Mouse (Mus musculus) lung, embryonic 15.5 days (tissue): ENCODE measurements around the gene Zg16. TPM values are rescaled to one million over a fixed set of nuclear protein-coding genes. Genes with fewer than 3 reads are reported as not detected.

ENCODE experiments used
- ATAC-seq: fragments of 200-750 bp; cut with Nextera tagmentation; 2 replicates; pipeline ENCODE4 v1.8.0; 2017; ENCODE audit warnings: moderate number of reproducible peaks, borderline replicate concordance; ENCODE audit not compliant: low FRiP score, low TSS enrichment; ENCODE audit errors: extremely low read depth
- H3K27ac ChIP-seq: fragments of 300-500 bp; sonication (generic); 2 replicates; pipeline ENCODE4 v1.5.1; 2015; ENCODE audit warnings: moderate library complexity, mild to moderate bottlenecking, inconsistent platforms
- H3K27me3 ChIP-seq: fragments of 300-500 bp; sonication (generic); 2 replicates; pipeline ENCODE4 v1.6.1; 2015; ENCODE audit warnings: inconsistent platforms
- H3K36me3 ChIP-seq: fragments of 300-500 bp; sonication (generic); 2 replicates; pipeline ENCODE4 v1.6.1; 2015; ENCODE audit warnings: inconsistent platforms
- H3K4me1 ChIP-seq: fragments of 300-500 bp; sonication (generic); 2 replicates; pipeline ENCODE4 v1.6.1; 2015; ENCODE audit warnings: inconsistent platforms
- H3K4me2 ChIP-seq: fragments of 300-500 bp; sonication (generic); 2 replicates; pipeline ENCODE4 v1.6.1; 2015; ENCODE audit warnings: inconsistent platforms, mild to moderate bottlenecking, moderate library complexity
- H3K4me3 ChIP-seq: fragments of 300-500 bp; sonication (generic); 2 replicates; pipeline ENCODE4 v1.5.1; 2015; ENCODE audit warnings: mild to moderate bottlenecking, inconsistent platforms
- H3K9ac ChIP-seq: fragments of 300-500 bp; sonication (generic); 2 replicates; pipeline ENCODE4 v1.6.1; 2015; ENCODE audit warnings: inconsistent platforms
- H3K9me3 ChIP-seq: fragments of 300-500 bp; sonication (generic); 2 replicates; pipeline ENCODE4 v1.6.1; 2016; ENCODE audit warnings: inconsistent platforms
- WGBS: fragments of 180-500 bp; shearing (Covaris S2); methylation state at CpG from one replicate; pipeline ENCODE4 v1.1.7; 2015; 5-methylcytosine and 5-hydroxymethylcytosine counted together
- microRNA-seq: library from miRNA; unstranded; fragments of <30 nt; microRNA quantifications from one replicate; pipeline ENCODE4, GENCODE M21; 2016
- polyA plus RNA-seq: library from polyadenylated mRNA; unstranded; fragments of >200 nt; fragmentation: Nextera tagmentation; extraction: Ambion mirVana; gene quantifications from 2 replicates; pipeline ENCODE4 v1.2.1, GENCODE M21; 2015

The Zg16 gene
- polyA plus RNA-seq, 1 experiment from 2014 or later = not detected

DNA sequence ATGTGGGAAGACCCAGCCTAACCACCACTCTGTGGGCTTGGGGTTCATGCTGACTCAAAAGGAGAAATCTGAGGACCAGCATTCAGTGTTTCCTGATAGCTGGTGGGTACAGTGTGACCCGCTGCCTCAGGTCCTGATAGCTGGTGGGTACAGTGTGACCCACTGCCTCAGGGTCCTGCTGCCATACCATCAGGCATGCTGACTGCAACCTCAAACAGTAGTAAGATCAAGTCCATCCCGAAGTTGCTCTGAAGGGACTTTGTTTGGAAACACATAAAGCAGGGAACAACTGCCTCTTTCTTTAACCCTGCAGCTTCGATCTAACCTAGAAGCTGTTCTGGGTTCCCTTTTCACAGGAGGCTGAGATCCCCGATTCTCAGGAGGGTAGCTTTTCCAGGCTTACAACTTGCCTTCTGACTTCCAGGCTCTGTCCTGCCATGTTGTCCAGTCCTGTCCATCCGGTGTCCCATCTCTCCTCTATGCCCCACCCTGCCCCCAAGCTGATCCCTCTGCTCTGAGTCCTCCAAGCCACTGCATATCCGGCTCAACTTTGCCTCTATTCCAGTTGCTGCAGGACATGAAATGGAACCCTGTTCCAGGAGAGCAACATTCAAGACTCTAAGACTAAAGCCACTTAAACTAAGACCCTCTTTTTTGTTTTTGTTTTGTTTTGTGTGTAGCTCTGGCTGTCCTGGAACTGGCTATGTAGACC lies 79.7 kb downstream of the Zg16 start:
- no peak for ATAC-seq
- H3K4me3 ChIP-seq = no peak overlapping the region
- no peaks in the 10 kb centered on the region for H3K36me3 ChIP-seq
- no peak overlapping the region for H3K9ac ChIP-seq
- 75% methylated on average over 6 of the region's 6 CpGs for WGBS
- no peaks in the 10 kb centered on the region for H3K9me3 ChIP-seq
- H3K27me3 ChIP-seq = no peaks in the 10 kb centered on the region
- peaks cover 7% of the 10 kb centered on the region for H3K4me1 ChIP-seq
- no peak overlapping the region for H3K27ac ChIP-seq
- H3K4me2 ChIP-seq = no peak overlapping the region

DNA sequence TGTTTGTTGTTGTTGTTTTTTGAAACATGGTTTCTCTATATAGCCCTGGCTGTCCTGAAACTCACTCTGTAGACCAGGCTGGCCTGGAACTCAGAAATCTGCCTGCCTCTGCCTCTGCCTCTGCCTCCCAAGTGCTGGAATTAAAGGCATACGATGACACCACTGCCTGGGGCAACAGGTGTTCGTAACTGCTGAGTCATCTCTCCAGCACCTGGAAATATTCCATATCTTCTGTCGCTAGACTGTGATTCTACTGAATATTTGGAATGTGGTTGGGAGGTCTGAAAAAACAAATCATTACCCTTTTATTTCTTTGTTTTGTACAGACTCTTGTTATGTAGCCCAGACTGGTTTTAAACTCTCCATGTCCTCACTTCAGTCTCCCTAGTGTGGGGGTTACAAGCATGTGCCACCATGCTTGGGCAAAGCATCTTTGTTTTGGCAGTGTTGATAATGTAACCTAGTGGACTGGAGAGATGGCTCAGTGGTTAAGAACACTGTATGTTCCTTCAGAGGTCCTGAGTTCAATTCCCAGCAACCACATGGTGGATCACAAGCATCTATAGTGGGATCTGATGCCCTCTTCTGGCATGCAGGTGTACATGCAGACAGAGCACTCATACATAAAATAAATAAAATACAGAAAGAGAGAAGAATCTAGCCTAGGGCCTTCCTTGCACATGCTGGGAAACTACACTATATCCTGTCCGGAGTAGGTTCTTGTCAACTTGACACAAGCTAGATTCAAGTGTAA lies 82.8 kb downstream of the Zg16 start:
- H3K27ac ChIP-seq = no peak overlapping the region
- WGBS = 83% methylated on average over 4 of the region's 4 CpGs
- ATAC-seq = no peak
- H3K36me3 ChIP-seq = no peaks in the 10 kb centered on the region
- H3K9me3 ChIP-seq = no peaks in the 10 kb centered on the region
- no peak overlapping the region for H3K4me2 ChIP-seq
- no peak overlapping the region for H3K9ac ChIP-seq
- H3K4me3 ChIP-seq = no peak overlapping the region
- H3K4me1 ChIP-seq = peaks cover 3% of the 10 kb centered on the region
- H3K27me3 ChIP-seq = no peaks in the 10 kb centered on the region

GRCm38 (mm10) chr7:127003620-127004019 lies 83.5 kb downstream of the Zg16 start:
- WGBS = 82% methylated on average over 5 of the region's 5 CpGs
- no peaks in the 10 kb centered on the region; the same call in 1 of the 2 replicates for H3K4me1 ChIP-seq
- H3K9ac ChIP-seq = no peak overlapping the region
- H3K4me2 ChIP-seq = no peak overlapping the region
- H3K4me3 ChIP-seq = no peak overlapping the region
- H3K9me3 ChIP-seq = no peaks in the 10 kb centered on the region
- no peaks in the 10 kb centered on the region for H3K36me3 ChIP-seq
- no peak overlapping the region for H3K27ac ChIP-seq
- no peak for ATAC-seq
- no peaks in the 10 kb centered on the region for H3K27me3 ChIP-seq

Small RNA genes lying within 50 kb of the gene (microRNA-seq; reads per million reads assigned to microRNA genes)
- not detected for gene Gm44343

Other genes starting within 250 kb of the Zg16 start
- gene Doc2a, start 239.9 kb downstream of the Zg16 start, polyA plus RNA-seq = 0.81 and 1.1 TPM in 2 replicates
- gene Hirip3, start 225.4 kb downstream of the Zg16 start, polyA plus RNA-seq = 31.6 and 34.4 TPM in 2 replicates
- 76.6 and 78.3 TPM in 2 replicates for gene Ino80e, start 225.0 kb downstream of the Zg16 start, polyA plus RNA-seq
- gene Taok2, start 202.6 kb downstream of the Zg16 start, polyA plus RNA-seq = 48.0 and 55.0 TPM in 2 replicates
- gene Tmem219, start 164.4 kb downstream of the Zg16 start, polyA plus RNA-seq = 31.6 and 32.9 TPM in 2 replicates
- 13.6 and 15.0 TPM in 2 replicates for gene Kctd13, start 158.4 kb downstream of the Zg16 start, polyA plus RNA-seq
- gene Asphd1, start 137.7 kb downstream of the Zg16 start, polyA plus RNA-seq = 0.09 TPM in 1 of 2 replicates, not detected in the other
- gene Sez6l2, start 136.8 kb downstream of the Zg16 start, polyA plus RNA-seq = 0.16 and 0.89 TPM in 2 replicates
- gene Cdipt, start 111.4 kb downstream of the Zg16 start, polyA plus RNA-seq = 110 and 117 TPM in 2 replicates
- gene Cdiptos, start 111.2 kb downstream of the Zg16 start, polyA plus RNA-seq = 1.3 and 2.1 TPM in 2 replicates
- 13.0 and 13.9 TPM in 2 replicates for gene Mvp, start 72.7 kb downstream of the Zg16 start, polyA plus RNA-seq
- not detected in 2 replicates for gene Pagr1b, start 70.8 kb downstream of the Zg16 start, polyA plus RNA-seq
- gene Pagr1a, start 70.0 kb downstream of the Zg16 start, polyA plus RNA-seq = 63.5 and 86.1 TPM in 2 replicates
- 23.7 and 46.1 TPM in 2 replicates for gene Gm42742, start 66.2 kb downstream of the Zg16 start, polyA plus RNA-seq
- 3.0 and 3.9 TPM in 2 replicates for gene Prrt2, start 66.1 kb downstream of the Zg16 start, polyA plus RNA-seq
- gene Maz, start 60.3 kb downstream of the Zg16 start, polyA plus RNA-seq = 73.0 and 73.3 TPM in 2 replicates
- 158 and 165 TPM in 2 replicates for gene Kif22, start 44.9 kb downstream of the Zg16 start, polyA plus RNA-seq
- gene AI467606, start 4.0 kb upstream of the Zg16 start, polyA plus RNA-seq = 7.7 and 10.1 TPM in 2 replicates
- 0.64 and 1.0 TPM in 2 replicates for gene Qprt, start 34.9 kb upstream of the Zg16 start, polyA plus RNA-seq
- 0.24 and 0.47 TPM in 2 replicates for gene Spn, start 50.5 kb upstream of the Zg16 start, polyA plus RNA-seq
- 61.7 and 63.6 TPM in 2 replicates for gene Cd2bp2, start 108.7 kb upstream of the Zg16 start, polyA plus RNA-seq
- 27.0 and 29.8 TPM in 2 replicates for gene Tbc1d10b, start 121.1 kb upstream of the Zg16 start, polyA plus RNA-seq
- gene Mylpf, start 121.6 kb upstream of the Zg16 start, polyA plus RNA-seq = 14.0 and 21.2 TPM in 2 replicates
- 36.8 and 37.4 TPM in 2 replicates for gene Zfp553, start 145.7 kb upstream of the Zg16 start, polyA plus RNA-seq
- 21.7 and 28.9 TPM in 2 replicates for gene Sept1, start 145.8 kb upstream of the Zg16 start, polyA plus RNA-seq
- gene Zfp771, start 156.9 kb upstream of the Zg16 start, polyA plus RNA-seq = 61.9 and 63.0 TPM in 2 replicates
- gene Dctpp1, start 173.4 kb upstream of the Zg16 start, polyA plus RNA-seq = 161 and 190 TPM in 2 replicates
- gene Sephs2, start 186.7 kb upstream of the Zg16 start, polyA plus RNA-seq = 66.9 and 69.3 TPM in 2 replicates
- 1.4 and 2.3 TPM in 2 replicates for gene Itgal, start 208.9 kb upstream of the Zg16 start, polyA plus RNA-seq